Mouse (Mus musculus) hindbrain, embryonic 13.5 days (tissue): ENCODE results near the gene Abcg1. TPM values are rescaled to one million over a fixed set of nuclear protein-coding genes. Genes with fewer than 3 reads are reported as not detected.

ENCODE experiments used
- ATAC-seq: fragments of 200-750 bp; cut with Nextera tagmentation; 2 replicates; pipeline ENCODE4 v1.8.0; 2017; ENCODE audit warnings: moderate TSS enrichment; ENCODE audit not compliant: low FRiP score
- H3K27ac ChIP-seq: fragments of 300-500 bp; sonication (generic); 2 replicates; pipeline ENCODE4 v1.5.1; 2015; ENCODE audit warnings: inconsistent platforms, mild to moderate bottlenecking, moderate library complexity
- H3K27me3 ChIP-seq: fragments of 300-500 bp; sonication (generic); 2 replicates; pipeline ENCODE4 v1.6.1; 2015; ENCODE audit warnings: mild to moderate bottlenecking, inconsistent platforms
- H3K36me3 ChIP-seq: fragments of 300-500 bp; sonication (generic); 2 replicates; pipeline ENCODE4 v1.6.1; 2015; ENCODE audit warnings: mild to moderate bottlenecking, inconsistent platforms
- H3K4me1 ChIP-seq: fragments of 300-500 bp; sonication (generic); replicated peaks from 2 replicates; pipeline ENCODE4 v1.6.1; 2015; ENCODE audit warnings: inconsistent platforms
- H3K4me2 ChIP-seq: fragments of 300-500 bp; sonication (generic); 2 replicates; pipeline ENCODE4 v1.6.1; 2015; ENCODE audit warnings: inconsistent platforms, mild to moderate bottlenecking, moderate library complexity
- H3K4me3 ChIP-seq: fragments of 300-500 bp; sonication (generic); 2 replicates; pipeline ENCODE4 v1.5.1; 2015; ENCODE audit warnings: mild to moderate bottlenecking, inconsistent platforms
- H3K9ac ChIP-seq: fragments of 300-500 bp; sonication (generic); 2 replicates; pipeline ENCODE4 v1.6.1; 2015; ENCODE audit warnings: mild to moderate bottlenecking, inconsistent platforms
- H3K9me3 ChIP-seq: fragments of 300-500 bp; sonication (generic); 2 replicates; pipeline ENCODE4 v1.6.1; 2016; ENCODE audit warnings: inconsistent platforms
- WGBS: fragments of 180-500 bp; shearing (Covaris S2); methylation state at CpG from one replicate; pipeline ENCODE4 v1.1.7; 2015; 5-methylcytosine and 5-hydroxymethylcytosine counted together
- polyA plus RNA-seq: library from polyadenylated mRNA; unstranded; fragments of >200 nt; fragmentation: Nextera tagmentation; extraction: Ambion mirVana; gene quantifications from 2 replicates; pipeline ENCODE4 v1.2.1, GENCODE M21; 2015

Abcg1 gene
- polyA plus RNA-seq, 1 experiment from 2014 or later: 19.3 TPM

- peaks cover 8% of the 10 kb centered on the region for H3K4me1 ChIP-seq
- no peaks in the 10 kb centered on the region for H3K36me3 ChIP-seq
- peaks cover 12% of the 10 kb centered on the region for H3K9me3 ChIP-seq
- no peak overlapping the region for H3K9ac ChIP-seq
- WGBS: 87% methylated on average over 9 of the region's 9 CpGs
- H3K27ac ChIP-seq: no peak overlapping the region
- no peak overlapping the region for H3K4me3 ChIP-seq
- no peak for ATAC-seq
- no peak overlapping the region for H3K4me2 ChIP-seq
- no peaks in the 10 kb centered on the region for H3K27me3 ChIP-seq
These were observed 28.6 kb upstream of the Abcg1 start for GRCm38 (mm10) chr17:31028821-31029370.

GRCm38 (mm10) chr17:31029407-31029806 is 28.1 kb upstream of the Abcg1 start:
- peaks cover 12% of the 10 kb centered on the region for H3K9me3 ChIP-seq
- H3K36me3 ChIP-seq: no peaks in the 10 kb centered on the region
- 86% methylated on average over 4 of the region's 4 CpGs for WGBS
- no peak overlapping the region for H3K4me3 ChIP-seq
- H3K9ac ChIP-seq: no peak overlapping the region
- H3K27me3 ChIP-seq: no peaks in the 10 kb centered on the region
- H3K4me1 ChIP-seq: peaks cover 13% of the 10 kb centered on the region
- ATAC-seq: no peak
- H3K27ac ChIP-seq: no peak overlapping the region
- H3K4me2 ChIP-seq: no peak overlapping the region

- Histone ChIP-seq H3K4me2 (no peak overlapping the region), H3K27ac (no peak overlapping the region), H3K9ac (no peak overlapping the region), H3K27me3 (no peaks in the 10 kb centered on the region), H3K9me3 (peaks cover 12% of the 10 kb centered on the region), H3K4me3 (no peak overlapping the region), H3K36me3 (no peaks in the 10 kb centered on the region), H3K4me1 (peaks cover 23% of the 10 kb centered on the region)
- ATAC-seq: no peak
- WGBS: 88% methylated on average over 4 of the region's 4 CpGs
These were observed 25.1 kb upstream of the Abcg1 start for GRCm38 (mm10) chr17:31032341-31032740.

DNA sequence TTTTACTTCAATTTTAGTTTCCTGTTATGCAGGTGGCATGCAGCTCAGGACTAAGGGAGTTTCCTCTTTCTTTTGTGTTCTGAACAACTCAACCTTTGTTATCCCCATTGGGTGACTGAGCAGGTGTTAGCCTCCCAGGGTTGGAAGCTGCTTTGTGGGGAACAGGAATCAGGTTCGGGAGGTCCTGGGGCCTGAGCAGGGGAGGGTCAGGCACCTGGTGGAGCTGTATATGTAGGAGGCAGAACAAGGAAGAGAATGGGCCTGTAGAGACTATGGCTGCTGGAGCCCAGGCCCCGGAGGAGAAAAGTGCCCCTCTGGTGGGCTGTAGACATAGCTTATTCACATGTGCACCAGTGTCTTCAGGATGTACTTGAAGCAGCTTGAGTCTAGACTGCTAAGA is 24.2 kb upstream of the Abcg1 start:
- 80% methylated on average over 2 of the region's 2 CpGs for WGBS
- no peak overlapping the region for H3K4me2 ChIP-seq
- no peaks in the 10 kb centered on the region for H3K36me3 ChIP-seq
- peak overlapping the region; percentile 62; the same call in 1 of the 2 replicates for H3K27ac ChIP-seq
- no peak overlapping the region for H3K4me3 ChIP-seq
- no peak for ATAC-seq
- no peak overlapping the region for H3K9ac ChIP-seq
- H3K4me1 ChIP-seq: peaks cover 23% of the 10 kb centered on the region
- peaks cover 12% of the 10 kb centered on the region for H3K9me3 ChIP-seq
- H3K27me3 ChIP-seq: no peaks in the 10 kb centered on the region

DNA sequence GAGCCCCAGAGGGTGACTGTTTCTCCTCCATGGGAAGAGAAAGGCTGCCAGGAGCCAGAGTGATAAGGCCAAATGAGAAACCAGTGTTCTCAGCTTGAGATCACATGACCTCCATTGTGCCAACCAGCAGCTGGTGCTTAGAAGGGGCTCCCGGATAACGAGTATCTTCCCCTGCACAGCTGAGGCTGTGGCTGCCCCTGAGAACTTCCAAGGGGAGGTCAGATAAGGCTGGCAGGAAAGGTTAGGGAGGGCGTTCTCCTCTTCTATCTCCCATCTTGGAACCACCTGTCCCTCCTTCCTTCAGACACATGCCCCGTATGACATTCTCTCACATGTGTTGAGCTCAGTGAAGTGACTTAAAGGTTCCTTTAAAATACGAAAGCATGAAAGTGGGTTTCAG is 23.3 kb upstream of the Abcg1 start:
- Histone ChIP-seq H3K27me3 (no peaks in the 10 kb centered on the region), H3K9ac (no peak overlapping the region), H3K9me3 (peaks cover 12% of the 10 kb centered on the region), H3K27ac (peak overlapping the region; percentile 62; the same call in 1 of the 2 replicates), H3K4me3 (no peak overlapping the region), H3K4me2 (no peak overlapping the region), H3K36me3 (no peaks in the 10 kb centered on the region), H3K4me1 (peaks cover 23% of the 10 kb centered on the region)
- WGBS: 45% methylated on average over 5 of the region's 5 CpGs
- 0 out of 2 replicates have a peak, but pooled peaks have one; percentile 43 for ATAC-seq

DNA sequence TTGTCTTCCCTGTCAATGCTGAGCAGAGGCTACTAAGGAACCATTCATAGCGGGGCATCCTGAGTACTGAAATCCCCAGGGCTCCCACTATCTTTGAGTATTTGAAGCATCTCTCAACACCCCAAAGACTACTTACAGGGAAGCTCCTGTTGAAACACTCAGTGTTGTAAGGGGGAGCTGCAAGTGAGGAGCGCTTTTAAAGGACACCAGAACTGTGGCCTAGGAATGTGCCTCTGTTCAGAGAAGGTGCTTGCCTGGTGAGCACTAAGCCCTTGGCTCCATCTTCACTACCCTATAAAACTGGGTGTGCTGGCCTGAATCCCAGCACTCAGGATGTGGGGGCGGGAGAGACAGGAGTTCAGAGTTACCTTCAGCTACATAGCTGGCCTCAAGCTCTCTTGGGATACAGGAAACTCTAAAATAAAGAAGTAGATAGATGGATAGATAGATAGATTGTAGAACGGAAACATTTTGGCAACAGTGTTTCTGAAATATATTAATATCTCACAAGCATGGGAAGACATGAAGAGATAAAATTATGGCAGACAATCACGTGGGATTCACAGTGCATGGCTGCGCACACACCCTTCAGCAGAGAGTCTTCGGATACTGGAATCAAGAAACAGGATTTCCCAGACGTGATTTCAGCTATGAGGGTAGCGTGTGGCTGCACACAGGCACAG is 22.7 kb upstream of the Abcg1 start:
- Histone ChIP-seq H3K4me2 (no peak overlapping the region), H3K4me1 (peaks cover 23% of the 10 kb centered on the region), H3K27me3 (no peaks in the 10 kb centered on the region), H3K9ac (no peak overlapping the region), H3K27ac (no peak overlapping the region), H3K4me3 (no peak overlapping the region), H3K36me3 (no peaks in the 10 kb centered on the region), H3K9me3 (peaks cover 12% of the 10 kb centered on the region)
- no peak for ATAC-seq
- 92% methylated on average over 9 of the region's 9 CpGs for WGBS

- Histone ChIP-seq H3K27ac (no peak overlapping the region), H3K4me1 (peaks cover 23% of the 10 kb centered on the region), H3K9ac (peak overlapping the region; percentile 19; the same call in 1 of the 2 replicates), H3K4me2 (no peak overlapping the region), H3K27me3 (no peaks in the 10 kb centered on the region), H3K9me3 (peaks cover 11% of the 10 kb centered on the region), H3K4me3 (no peak overlapping the region), H3K36me3 (no peaks in the 10 kb centered on the region)
- peak; percentile 39; the same call in 1 of the 2 replicates for ATAC-seq
- whole genome bisulfite sequencing: 74% methylated on average over 22 of the region's 22 CpGs
These were observed 21.2 kb upstream of the Abcg1 start for GRCm38 (mm10) chr17:31036168-31036876.

- WGBS: 87% methylated on average over 8 of the region's 8 CpGs
- peaks cover under 1% of the 10 kb centered on the region; the same call in 1 of the 2 replicates for H3K9me3 ChIP-seq
- H3K4me2 ChIP-seq: no peak overlapping the region
- no peak overlapping the region for H3K9ac ChIP-seq
- ATAC-seq: no peak
- peaks cover 23% of the 10 kb centered on the region for H3K4me1 ChIP-seq
- H3K27ac ChIP-seq: no peak overlapping the region
- no peaks in the 10 kb centered on the region for H3K36me3 ChIP-seq
- no peaks in the 10 kb centered on the region for H3K27me3 ChIP-seq
- H3K4me3 ChIP-seq: no peak overlapping the region
These were observed 20.1 kb upstream of the Abcg1 start for GRCm38 (mm10) chr17:31037331-31037730.

- Histone ChIP-seq H3K9me3 (no peaks in the 10 kb centered on the region), H3K27ac (no peak overlapping the region), H3K9ac (no peak overlapping the region), H3K4me2 (no peak overlapping the region), H3K36me3 (no peaks in the 10 kb centered on the region), H3K4me1 (peaks cover 21% of the 10 kb centered on the region), H3K4me3 (no peak overlapping the region), H3K27me3 (no peaks in the 10 kb centered on the region)
- WGBS: 76% methylated on average over 4 of the region's 4 CpGs
- ATAC-seq: no peak
These were observed 19.1 kb upstream of the Abcg1 start for GRCm38 (mm10) chr17:31038381-31038780.

- Histone ChIP-seq H3K9me3 (no peaks in the 10 kb centered on the region), H3K27me3 (0 out of 2 replicates have a peak, but pooled peaks cover 2% of the 10 kb centered on the region), H3K4me2 (no peak overlapping the region), H3K4me1 (peaks cover 8% of the 10 kb centered on the region), H3K36me3 (no peaks in the 10 kb centered on the region), H3K9ac (no peak overlapping the region), H3K27ac (no peak overlapping the region), H3K4me3 (no peak overlapping the region)
- ATAC-seq: no peak
- 73% methylated on average over 7 of the region's 7 CpGs for WGBS
These were observed 17.8 kb upstream of the Abcg1 start for GRCm38 (mm10) chr17:31039626-31040025.

DNA sequence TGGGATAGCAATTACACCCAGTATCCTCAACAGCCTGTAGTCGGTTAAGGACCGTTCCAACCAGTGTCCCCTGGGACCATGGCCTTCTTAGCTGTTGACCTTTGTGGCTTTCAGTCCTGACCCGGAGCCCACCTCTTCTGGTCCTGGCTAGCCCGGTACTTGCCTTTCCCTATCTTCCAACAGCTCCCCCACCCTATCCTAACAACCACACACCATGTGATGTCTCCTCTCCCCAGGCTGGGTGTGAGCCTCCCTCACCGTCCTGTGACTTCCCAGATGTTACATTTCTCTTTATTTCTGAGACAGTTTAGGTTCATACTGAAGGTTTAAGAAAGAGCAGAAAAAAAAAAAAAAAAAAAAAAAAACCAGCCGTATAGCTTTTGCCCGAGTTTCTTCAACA is 17.1 kb upstream of the Abcg1 start:
- Histone ChIP-seq H3K27me3 (0 out of 2 replicates have a peak, but pooled peaks cover 2% of the 10 kb centered on the region), H3K27ac (no peak overlapping the region), H3K36me3 (no peaks in the 10 kb centered on the region), H3K4me1 (peaks cover 8% of the 10 kb centered on the region), H3K4me2 (no peak overlapping the region), H3K9ac (no peak overlapping the region), H3K9me3 (no peaks in the 10 kb centered on the region), H3K4me3 (no peak overlapping the region)
- 83% methylated on average over 7 of the region's 7 CpGs for WGBS
- ATAC-seq: no peak

- Histone ChIP-seq H3K4me1 (no peaks in the 10 kb centered on the region), H3K27me3 (0 out of 2 replicates have a peak, but pooled peaks cover 2% of the 10 kb centered on the region), H3K4me3 (no peak overlapping the region), H3K36me3 (no peaks in the 10 kb centered on the region), H3K9ac (no peak overlapping the region), H3K9me3 (no peaks in the 10 kb centered on the region), H3K27ac (no peak overlapping the region), H3K4me2 (no peak overlapping the region)
- no peak for ATAC-seq
- 71% methylated on average over 2 of the region's 2 CpGs for whole genome bisulfite sequencing
These were observed 14.7 kb upstream of the Abcg1 start for GRCm38 (mm10) chr17:31042751-31043150.
